Mouse (Mus musculus) CD4-positive, CD25-positive, alpha-beta regulatory T cell (primary cell): ENCODE results near the gene Syngap1. TPM values are rescaled to one million over a fixed set of nuclear protein-coding genes. Genes with fewer than 3 reads are reported as not detected.

Source experiments
- polyA plus RNA-seq: library from polyadenylated mRNA; unstranded; fragments of 100-300 nt; shearing (Covaris generic); gene quantifications from one replicate; pipeline ENCODE4 v1.2.1, GENCODE M21; 2017

Gene Syngap1
- 0.11 TPM for polyA plus RNA-seq

GRCm38 (mm10) chr17:26941031-26941789 lies at the start of gene Syngap1:
Gene Syngap1 (plus strand): TSS chr17:26941253.

GRCm38 (mm10) chr17:26916711-26917482 lies 24.2 kb upstream of the Syngap1 start, which contains the start of gene Kifc5b:
Gene Kifc5b (plus strand): TSS chr17:26917091.

GRCm38 (mm10) chr17:26932839-26933398 lies 8.1 kb upstream of the Syngap1 start, which contains the start of gene Phf1:
Gene Phf1 (plus strand): TSS chr17:26933052.

GRCm38 (mm10) chr17:26939178-26939972 lies 1.7 kb upstream of the Syngap1 start, which contains the start of gene Cuta:
Gene Cuta (minus strand): TSS chr17:26939569.

GRCm38 (mm10) chr17:26972703-26973574 lies 31.9 kb downstream of the Syngap1 start, which contains the start of gene Zbtb9:
Gene Zbtb9 (plus strand): TSS chr17:26973167.

Other genes starting within 250 kb of the Syngap1 start
- 60.0 TPM for gene Crebrf, start 225.6 kb upstream of the Syngap1 start, polyA plus RNA-seq
- 30.1 TPM for gene Bnip1, start 160.2 kb upstream of the Syngap1 start, polyA plus RNA-seq
- gene Nkx2-5, start 96.2 kb upstream of the Syngap1 start, polyA plus RNA-seq: not detected
- gene Kifc5b, start 24.2 kb upstream of the Syngap1 start, polyA plus RNA-seq: 3.5 TPM
- gene Phf1, start 8.2 kb upstream of the Syngap1 start, polyA plus RNA-seq: 135 TPM
- gene Cuta, start 1.7 kb upstream of the Syngap1 start, polyA plus RNA-seq: 160 TPM
- 29.0 TPM for gene Zbtb9, start 31.9 kb downstream of the Syngap1 start, polyA plus RNA-seq
- gene Bak1, start 87.8 kb downstream of the Syngap1 start, polyA plus RNA-seq: 1.9 TPM
- 25.0 TPM for gene Itpr3, start 116.1 kb downstream of the Syngap1 start, polyA plus RNA-seq
- gene Uqcc2, start 192.7 kb downstream of the Syngap1 start, polyA plus RNA-seq: 99.1 TPM
- gene Ip6k3, start 226.5 kb downstream of the Syngap1 start, polyA plus RNA-seq: 0.12 TPM